In the genomic region with DNA sequence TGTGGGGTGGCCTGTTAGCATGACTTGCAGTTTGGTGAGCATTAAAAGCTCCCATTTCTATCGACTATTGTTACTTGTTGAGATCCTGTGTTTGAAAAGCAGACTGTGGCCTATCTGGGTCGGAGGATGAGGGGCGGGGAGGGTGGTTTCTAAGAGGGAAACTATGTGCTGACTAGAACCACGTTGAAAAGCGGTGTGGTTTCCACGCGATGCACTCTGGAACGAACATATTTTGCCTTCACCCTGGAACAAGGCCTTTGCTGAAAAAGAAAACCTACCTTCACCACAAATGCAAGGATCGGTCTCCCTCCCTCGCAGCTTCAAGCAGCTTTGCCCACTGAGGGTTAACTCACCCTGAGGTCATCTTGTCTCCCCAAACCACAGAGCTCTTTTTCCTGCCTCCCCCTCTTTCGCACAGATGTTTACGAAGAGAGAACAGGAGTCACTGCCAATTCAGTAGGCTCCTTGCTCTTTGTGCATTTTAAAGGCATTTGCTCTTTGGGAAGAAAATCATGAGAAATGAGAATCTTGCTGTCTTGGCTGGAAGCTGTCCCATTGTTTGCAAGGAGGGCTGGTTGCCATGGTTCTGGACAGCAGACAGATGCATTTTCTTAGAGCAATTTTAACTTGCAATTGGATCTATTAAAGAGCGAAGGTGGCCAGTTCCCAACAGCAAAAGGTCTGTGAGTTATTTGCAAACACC, we compare ENCODE assay signal across 9 mouse cellular contexts.
DNase-seq lines count a peak whose midpoint lies in the region; ATAC-seq and TF ChIP-seq lines count a peak whose summit lies in the region.
"Had no signal": no experiment of that assay in that cellular context is flagged by ENCODE, and none has a peak within 500 bp of the region (broad histone marks: within the 10 kb centered on the region; RNA-seq: fewer than 3 reads in every experiment).

No protein-coding gene starts in this region.

- TF ChIP-seq CTCF in stomach, postnatal 0 days (IDR thresholded peaks at IDR 0.05; ENCODE audit: low read depth): no peak

- no peaks in the 10 kb centered on the region for H3K36me3 ChIP-seq in stomach, embryonic 15.5 days
- H3K36me3 ChIP-seq in stomach, postnatal 0 days (ENCODE audit: control insufficient read depth, insufficient read depth, low read length): no peaks in the 10 kb centered on the region
- H3K36me3 ChIP-seq in liver, embryonic 12.5 days: no peaks in the 10 kb centered on the region
- H3K36me3 ChIP-seq: neural tube, embryonic 12.5 days had no signal

- H3K9ac ChIP-seq in stomach, embryonic 15.5 days: no peak overlapping the region
- no peak overlapping the region for H3K9ac ChIP-seq in stomach, postnatal 0 days (ENCODE audit: low read length)
- no peak overlapping the region for H3K9ac ChIP-seq in liver, embryonic 12.5 days
- H3K9ac ChIP-seq: neural tube, embryonic 12.5 days had no signal

- peak; percentile 8 for DNase-seq in gastrocnemius, adult 18-20 months (ENCODE audit: low spot score)
- DNase-seq in gastrocnemius, adult 8-10 months (ENCODE audit: low spot score in 2 of 2): no peak
- no peak for DNase-seq in stomach, postnatal 0 days (ENCODE audit: low spot score)
- DNase-seq in layer of hippocampus, postnatal 36 days: peak; percentile 18 to 34
- DNase-seq in skeletal muscle tissue, adult 2 months (ENCODE audit: low read depth, low spot score): peak; percentile 18
- no peak for DNase-seq in spleen, postnatal 14 days (ENCODE audit: low spot score in 2 of 2)

- no peaks in the 10 kb centered on the region for H3K27me3 ChIP-seq in stomach, embryonic 15.5 days (replicated peaks)
- no peaks in the 10 kb centered on the region for H3K27me3 ChIP-seq in stomach, postnatal 0 days (ENCODE audit: control insufficient read depth, insufficient read depth, low read length)
- H3K27me3 ChIP-seq in liver, embryonic 12.5 days (replicated peaks): no peaks in the 10 kb centered on the region
- H3K27me3 ChIP-seq: neural tube, embryonic 12.5 days had no signal

- peaks cover 10% of the 10 kb centered on the region; the same call in 1 of the 2 replicates for H3K4me1 ChIP-seq in stomach, embryonic 15.5 days
- peaks cover 4% of the 10 kb centered on the region; the same call in 1 of the 2 replicates for H3K4me1 ChIP-seq in stomach, postnatal 0 days (replicated peaks; ENCODE audit: control insufficient read depth, insufficient read depth)
- peaks cover 10% of the 10 kb centered on the region; the same call in 1 of the 2 replicates for H3K4me1 ChIP-seq in liver, embryonic 12.5 days

- no peaks in the 10 kb centered on the region for H3K9me3 ChIP-seq in stomach, embryonic 15.5 days
- no peaks in the 10 kb centered on the region for H3K9me3 ChIP-seq in stomach, postnatal 0 days (ENCODE audit: control insufficient read depth, low read length)
- H3K9me3 ChIP-seq in liver, embryonic 12.5 days (replicated peaks): no peaks in the 10 kb centered on the region
- H3K9me3 ChIP-seq: neural tube, embryonic 12.5 days had no signal

- no peak overlapping the region for H3K4me2 ChIP-seq in stomach, embryonic 15.5 days
- H3K4me2 ChIP-seq in stomach, postnatal 0 days (replicated peaks; ENCODE audit: low read depth): no peak overlapping the region
- H3K4me2 ChIP-seq in liver, embryonic 12.5 days: no peak overlapping the region
- H3K4me2 ChIP-seq: neural tube, embryonic 12.5 days had no signal

- WGBS in stomach, embryonic 15.5 days: 44% methylated on average over 13 of the region's 13 CpGs
- 37% methylated on average over 13 of the region's 13 CpGs for WGBS in stomach, postnatal 0 days
- WGBS in liver, embryonic 12.5 days (ENCODE audit: insufficient replicate concordance): 39% methylated on average over 13 of the region's 13 CpGs

- H3K4me3 ChIP-seq in stomach, embryonic 15.5 days (replicated peaks): no peak overlapping the region
- no peak overlapping the region for H3K4me3 ChIP-seq in stomach, postnatal 0 days (ENCODE audit: low read depth, low read length)
- no peak overlapping the region for H3K4me3 ChIP-seq in liver, embryonic 12.5 days
- H3K4me3 ChIP-seq: neural tube, embryonic 12.5 days had no signal

- peak overlapping the region; percentile 36; the same call in 1 of the 2 replicates for H3K27ac ChIP-seq in stomach, embryonic 15.5 days
- H3K27ac ChIP-seq in stomach, postnatal 0 days (replicated peaks): no peak overlapping the region
- no peak overlapping the region for H3K27ac ChIP-seq in liver, embryonic 12.5 days
- H3K27ac ChIP-seq: neural tube, embryonic 12.5 days had no signal

- TF ChIP-seq EP300 in stomach, postnatal 0 days (optimal IDR thresholded peaks at IDR 0.05): no peak

- no peak for ATAC-seq in stomach, embryonic 15.5 days (ENCODE audit: insufficient read depth, low FRiP score, low read depth)
- ATAC-seq in stomach, postnatal 0 days (ENCODE audit: low FRiP score, low TSS enrichment): no peak
- ATAC-seq in liver, embryonic 12.5 days: no peak

Comparison
In these comparisons a context has a peak if more than half of its experiments do, and no peak if none do; other contexts are left out.
1. DNase-seq: peak in gastrocnemius, adult 18-20 months (single experiment), layer of hippocampus, postnatal 36 days (2 of 2) and skeletal muscle tissue, adult 2 months (single experiment); none in gastrocnemius, adult 8-10 months (0 of 2), stomach, postnatal 0 days (single experiment) and spleen, postnatal 14 days (0 of 2).